Mouse (Mus musculus) heart, postnatal 4 days (tissue): ENCODE data around the gene Pde9a. TPM values are rescaled to one million over a fixed set of nuclear protein-coding genes. Genes with fewer than 3 reads are reported as not detected.
A peak's percentile ranks its signal among the peaks of the same experiment; 100 is the strongest.
"Not testable (repeated sequence)": the region's sequence is repeated elsewhere in the genome, so short reads cannot be mapped to it uniquely, and the experiment has no call there.

Source experiments
- DNase-seq: peaks from one replicate; pipeline ENCODE4 v3.0.0; 2021
- total RNA-seq, 2 experiments: library from RNA; stranded (reverse); gene quantifications; 2 replicates each; pipeline ENCODE4 v1.2.3; 2021

The Pde9a gene
- 10 to 100 TPM in 1 of 2 experiments, 1 to 10 TPM in 1; 9.2 to 11.3 TPM for total RNA-seq

- DNase-seq, result peak; percentile 76
Observed at GRCm38 (mm10) chr17:31385671-31386665, at the start of gene Pde9a. TSS of gene Pde9a (plus strand) at chr17:31386210.

GRCm38 (mm10) chr17:31339769-31340168 is 46.2 kb upstream of the Pde9a start:
- no peak for DNase-seq

- DNase-seq, result no peak
Observed at GRCm38 (mm10) chr17:31342191-31342590, 43.8 kb upstream of the Pde9a start.

- peak; percentile 86 for DNase-seq
Observed at GRCm38 (mm10) chr17:31344172-31344801, 41.7 kb upstream of the Pde9a start.

GRCm38 (mm10) chr17:31344816-31345215 is 41.2 kb upstream of the Pde9a start:
- no peak for DNase-seq

GRCm38 (mm10) chr17:31348129-31348528 is 37.9 kb upstream of the Pde9a start:
- no peak for DNase-seq

- no peak for DNase-seq
Observed at GRCm38 (mm10) chr17:31349388-31349787, 36.6 kb upstream of the Pde9a start.

- DNase-seq, result no peak
Observed at GRCm38 (mm10) chr17:31351984-31352383, 34.0 kb upstream of the Pde9a start.

- no peak for DNase-seq
Observed at GRCm38 (mm10) chr17:31353255-31353654, 32.8 kb upstream of the Pde9a start.

GRCm38 (mm10) chr17:31354684-31355083 is 31.3 kb upstream of the Pde9a start:
- DNase-seq, result not testable (repeated sequence)

- DNase-seq, result no peak
Observed at GRCm38 (mm10) chr17:31355792-31356502, 30.1 kb upstream of the Pde9a start.

- peak; percentile 18 for DNase-seq
Observed at GRCm38 (mm10) chr17:31360582-31360981, 25.4 kb upstream of the Pde9a start.

GRCm38 (mm10) chr17:31365586-31366166 is 20.3 kb upstream of the Pde9a start:
- DNase-seq, result no peak

- no peak for DNase-seq
Observed at GRCm38 (mm10) chr17:31370221-31370620, 15.8 kb upstream of the Pde9a start.

GRCm38 (mm10) chr17:31370931-31371330 is 15.1 kb upstream of the Pde9a start:
- no peak for DNase-seq

- peak; percentile 75 for DNase-seq
Observed at GRCm38 (mm10) chr17:31377961-31378360, 8.0 kb upstream of the Pde9a start.

GRCm38 (mm10) chr17:31378361-31378761 is 7.6 kb upstream of the Pde9a start:
- no peak for DNase-seq

GRCm38 (mm10) chr17:31379086-31379485 is 6.9 kb upstream of the Pde9a start:
- no peak for DNase-seq

- DNase-seq, result no peak
Observed at GRCm38 (mm10) chr17:31379863-31380262, 6.1 kb upstream of the Pde9a start.

GRCm38 (mm10) chr17:31383320-31383719 is 2.7 kb upstream of the Pde9a start:
- no peak for DNase-seq

GRCm38 (mm10) chr17:31384968-31385627 is 912 bp upstream of the Pde9a start:
- DNase-seq, result peak; percentile 73

GRCm38 (mm10) chr17:31386766-31387275 is 811 bp downstream of the Pde9a start:
- DNase-seq, result no peak
